Mouse (Mus musculus): ENCODE measurements around the gene Zfp97. TPM values are rescaled to one million over a fixed set of nuclear protein-coding genes. Genes with fewer than 3 reads are reported as not detected.

The Zfp97 gene
- polyA plus RNA-seq (2014; fragmentation: Illumina TruSeq; extraction: RNeasy Lipid Tissue Mini Kit (QIAGEN cat#74804); ENCODE audit: low replicate concordance): 54.9 TPM

GRCm38 (mm10) chr17:17120830-17121502 is at the start of gene Zfp97:
Gene Zfp97 (plus strand): TSS chr17:17121415.

Other genes with a start within 250 kb of the Zfp97 start
- gene Zfp960, start 57.3 kb upstream of the Zfp97 start, polyA plus RNA-seq (2014; fragmentation: Illumina TruSeq; extraction: RNeasy Lipid Tissue Mini Kit (QIAGEN cat#74804); ENCODE audit: low replicate concordance): 34.5 TPM